Mouse (Mus musculus) heart, postnatal 25 days (tissue): ENCODE results near the gene Zfp239. TPM values are rescaled to one million over a fixed set of nuclear protein-coding genes. Genes with fewer than 3 reads are reported as not detected.

ENCODE experiments used
- DNase-seq: peaks from one replicate; pipeline ENCODE4 v3.0.0; 2022; ENCODE audit warnings: low spot score
- intact Hi-C: fragments of 180-260 bp; cut with DNase I; formaldehyde crosslinking; loops from one replicate; pipeline ENCODE4 v1.15.1; 2025
- total RNA-seq, 2 experiments: library from RNA; stranded (reverse); gene quantifications; 2 replicates each; pipeline ENCODE4 v1.2.3; 2021

Zfp239 gene
- total RNA-seq, 2 experiments from 2014 or later, result 0.16 to 0.25 TPM

GRCm38 (mm10) chr6:117874621-117875281 is 12.9 kb downstream of the Zfp239 start:
- intact Hi-C loops, result no loop called here
- no peak for DNase-seq

- intact Hi-C loops, result loop anchor here (1.0 kb wide), 1 partner anchor 42 kb away; no protein-coding TSS in a partner anchor
- DNase-seq, result no peak
Observed at GRCm38 (mm10) chr6:117878700-117879407, 17.0 kb downstream of the Zfp239 start.

GRCm38 (mm10) chr6:117879408-117880115 is 17.7 kb downstream of the Zfp239 start:
- DNase-seq, result peak; percentile 98
- intact Hi-C loops, result loop anchor here (1.0 to 2.0 kb wide), 3 partner anchors 25 to 42 kb away; no protein-coding TSS in a partner anchor

GRCm38 (mm10) chr6:117880394-117880838 is 18.5 kb downstream of the Zfp239 start:
- intact Hi-C loops, result loop anchor here (2.0 kb wide), 2 partner anchors 24 to 36 kb away; no protein-coding TSS in a partner anchor
- no peak for DNase-seq

GRCm38 (mm10) chr6:117881229-117881628 is 19.3 kb downstream of the Zfp239 start:
- intact Hi-C loops, result loop anchor here (2.0 kb wide), 2 partner anchors 24 to 36 kb away; no protein-coding TSS in a partner anchor
- no peak for DNase-seq

- DNase-seq, result no peak
- intact Hi-C loops, result loop anchor here (2.0 kb wide), 2 partner anchors 23 to 35 kb away; no protein-coding TSS in a partner anchor
Observed at GRCm38 (mm10) chr6:117881997-117882396, 20.1 kb downstream of the Zfp239 start.

GRCm38 (mm10) chr6:117885943-117886342 is 24.0 kb downstream of the Zfp239 start:
- no peak for DNase-seq
- intact Hi-C loops, result no loop called here

GRCm38 (mm10) chr6:117888032-117888431 is 26.1 kb downstream of the Zfp239 start:
- intact Hi-C loops, result no loop called here

GRCm38 (mm10) chr6:117888642-117889096 is 26.8 kb downstream of the Zfp239 start:
- no peak for DNase-seq
- intact Hi-C loops, result no loop called here

More at GRCm38 (mm10) chr6:117888032-117888431, 26.1 kb downstream of the Zfp239 start:
- DNase-seq, result no peak

GRCm38 (mm10) chr6:117890257-117890656 is 28.4 kb downstream of the Zfp239 start:
- DNase-seq, result no peak
- intact Hi-C loops, result no loop called here

GRCm38 (mm10) chr6:117891369-117892160 is 29.7 kb downstream of the Zfp239 start:
- DNase-seq, result no peak
- intact Hi-C loops, result no loop called here

- DNase-seq, result no peak
- intact Hi-C loops, result no loop called here
Observed at GRCm38 (mm10) chr6:117892386-117892785, 30.5 kb downstream of the Zfp239 start.

GRCm38 (mm10) chr6:117893435-117893834 is 31.5 kb downstream of the Zfp239 start:
- DNase-seq, result no peak
- intact Hi-C loops, result no loop called here

GRCm38 (mm10) chr6:117897800-117898199 is 35.9 kb downstream of the Zfp239 start:
- DNase-seq, result no peak
- intact Hi-C loops, result no loop called here

GRCm38 (mm10) chr6:117900126-117901080 is 38.5 kb downstream of the Zfp239 start, which contains the start of gene Hnrnpf:
TSS of gene Hnrnpf (plus strand) at chr6:117900324.
- no peak for DNase-seq
- intact Hi-C loops, result no loop called here

GRCm38 (mm10) chr6:117901510-117902402 is 39.9 kb downstream of the Zfp239 start:
- intact Hi-C loops, result no loop called here

GRCm38 (mm10) chr6:117902556-117902955 is 40.7 kb downstream of the Zfp239 start:
- intact Hi-C loops, result no loop called here
- no peak for DNase-seq

More at GRCm38 (mm10) chr6:117901510-117902402, 39.9 kb downstream of the Zfp239 start:
- no peak for DNase-seq
